Mouse (Mus musculus) right cerebral cortex, postnatal 36 days (tissue): ENCODE measurements around the gene Nfam1.
A peak's percentile ranks its signal among the peaks of the same experiment; 100 is the strongest.

Source experiments
- DNase-seq, 2 experiments: peaks; one replicate each; pipeline ENCODE4 v3.0.0; 2022; ENCODE audit warnings: low spot score in 2 of 2, mixed read lengths in 1 of 2

The Nfam1 gene

GRCm38 (mm10) chr15:82960786-82961561 lies 72.1 kb downstream of the Nfam1 start:
- no peak for DNase-seq

- DNase-seq, result no peak
These were observed 74.0 kb downstream of the Nfam1 start for GRCm38 (mm10) chr15:82959151-82959550.

DNA sequence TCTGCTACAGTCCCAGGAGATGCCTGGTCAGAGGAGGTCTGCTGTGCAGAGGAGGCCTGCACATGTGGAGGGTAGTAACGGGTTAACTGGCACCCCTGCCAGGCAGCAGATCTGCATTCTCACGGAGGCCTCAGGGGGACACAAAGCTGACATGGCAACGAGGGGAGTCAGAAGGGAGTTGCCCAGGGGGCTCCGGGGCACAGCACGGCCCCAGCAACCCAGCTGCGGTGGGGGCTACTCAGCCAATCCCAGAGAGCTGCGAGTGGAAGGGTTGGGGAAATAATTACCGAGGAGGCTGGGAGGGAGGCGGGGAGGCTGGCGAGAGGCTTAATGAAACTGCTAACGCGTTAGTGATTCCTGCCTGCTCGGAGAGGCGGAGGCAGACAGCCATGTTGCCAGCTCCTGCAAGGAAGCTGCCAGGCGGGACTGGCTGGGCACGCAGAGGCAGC lies 74.8 kb downstream of the Nfam1 start:
- DNase-seq, result peak; percentile 55

DNA sequence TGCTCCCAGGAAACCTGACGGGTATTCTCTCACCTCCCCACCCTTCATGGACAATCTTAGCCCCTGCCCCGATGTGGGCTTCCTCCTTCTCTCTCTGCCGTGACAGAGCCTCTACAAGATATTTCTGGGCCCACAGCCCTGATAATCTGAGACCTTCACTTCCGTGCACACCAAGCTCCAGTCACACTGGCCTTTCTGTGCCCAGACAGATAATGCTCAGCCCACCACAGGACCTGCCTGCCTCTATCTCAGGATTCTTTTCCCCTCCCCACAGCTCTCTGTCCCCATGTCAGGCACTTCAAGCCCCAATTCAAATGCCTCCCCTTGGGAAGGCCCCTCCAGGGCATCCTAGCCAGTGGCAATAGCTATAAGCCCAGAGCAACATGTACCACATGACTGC lies 76.4 kb downstream of the Nfam1 start:
- DNase-seq, result no peak

DNA sequence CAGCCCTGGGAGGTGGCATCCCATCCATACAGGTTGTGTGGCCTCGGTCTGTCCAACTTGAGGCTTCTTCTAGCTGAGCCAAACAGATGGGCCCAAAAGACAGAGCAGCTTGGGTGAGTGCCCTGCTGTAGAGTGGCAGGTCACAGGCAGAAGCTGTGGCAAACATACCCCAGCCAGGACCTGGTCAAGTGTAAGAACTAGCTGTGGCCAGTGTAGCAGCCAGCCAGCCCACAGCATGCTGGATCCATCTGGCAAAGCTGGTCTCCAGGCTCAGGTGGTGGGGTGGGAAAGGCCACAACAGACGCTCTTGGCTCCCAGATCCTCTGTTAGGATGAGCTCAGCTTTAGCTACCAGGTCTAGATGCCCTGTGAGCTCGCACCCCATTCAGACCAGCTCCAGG lies 76.8 kb downstream of the Nfam1 start:
- DNase-seq, result no peak

DNA sequence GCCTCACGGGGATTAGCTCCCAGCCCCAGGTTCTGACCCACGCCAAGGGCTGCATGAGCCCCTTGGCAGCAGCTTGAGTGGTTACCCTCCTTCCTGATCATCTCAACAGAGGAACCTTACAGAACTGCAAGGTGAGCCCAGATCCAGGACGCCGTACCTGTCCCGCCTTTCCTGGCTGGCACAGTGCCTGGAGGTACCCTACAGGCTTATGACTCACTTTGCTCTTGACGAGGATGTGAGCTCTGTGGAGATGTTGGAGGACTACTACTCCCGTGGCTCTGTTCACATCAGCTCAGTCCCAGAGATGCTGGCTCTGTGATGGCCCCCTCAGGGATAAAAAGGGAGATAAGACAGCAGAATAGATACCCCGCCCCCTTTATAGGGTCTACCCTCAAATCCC lies 77.8 kb downstream of the Nfam1 start:
- no peak for DNase-seq

GRCm38 (mm10) chr15:82954034-82954433 lies 79.1 kb downstream of the Nfam1 start:
- DNase-seq, result no peak

GRCm38 (mm10) chr15:82953096-82953495 lies 80.0 kb downstream of the Nfam1 start:
- DNase-seq, result no peak

DNA sequence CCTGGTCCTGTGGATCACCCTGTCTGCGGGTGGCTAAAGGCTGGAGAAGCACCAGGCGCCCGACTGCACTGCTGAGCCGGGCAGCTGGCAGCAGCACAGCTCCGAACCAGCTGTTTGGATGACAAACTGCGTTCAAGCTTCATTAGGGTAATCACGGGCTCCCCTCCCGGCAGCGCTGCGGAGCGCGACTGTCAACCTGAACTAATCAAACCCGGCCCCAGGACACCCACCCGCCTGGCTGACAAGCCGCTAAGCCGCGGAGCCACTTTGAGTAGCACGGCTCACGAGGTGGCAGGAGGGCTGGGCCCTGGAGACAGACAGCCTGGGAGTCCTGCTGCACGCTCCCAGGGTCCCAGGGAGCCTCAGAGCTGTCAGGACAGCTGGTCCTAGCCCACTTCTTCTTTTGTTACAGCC lies 80.8 kb downstream of the Nfam1 start:
- DNase-seq, result no peak

- DNase-seq, result no peak
These were observed 82.9 kb downstream of the Nfam1 start for GRCm38 (mm10) chr15:82950246-82950645.

DNA sequence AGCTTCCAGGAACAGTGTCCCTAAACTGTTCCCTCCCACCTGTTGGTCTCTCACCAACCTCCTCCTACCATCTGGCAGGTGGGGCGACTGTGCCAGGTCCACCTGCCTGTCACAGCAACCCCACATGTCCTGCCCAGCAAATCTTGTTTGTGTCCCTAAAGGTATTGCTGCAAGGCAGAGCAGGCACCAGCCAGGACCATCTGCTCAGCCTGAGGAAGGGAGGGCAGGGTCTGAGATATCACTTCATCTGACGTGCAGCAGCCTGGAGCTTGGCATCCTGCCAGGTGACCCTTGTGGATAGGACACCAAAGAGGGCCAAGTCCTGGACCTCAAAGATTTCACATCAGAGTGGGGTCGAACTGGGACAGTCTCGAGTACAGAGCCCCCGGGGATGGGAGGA lies 85.7 kb downstream of the Nfam1 start:
- no peak for DNase-seq

DNA sequence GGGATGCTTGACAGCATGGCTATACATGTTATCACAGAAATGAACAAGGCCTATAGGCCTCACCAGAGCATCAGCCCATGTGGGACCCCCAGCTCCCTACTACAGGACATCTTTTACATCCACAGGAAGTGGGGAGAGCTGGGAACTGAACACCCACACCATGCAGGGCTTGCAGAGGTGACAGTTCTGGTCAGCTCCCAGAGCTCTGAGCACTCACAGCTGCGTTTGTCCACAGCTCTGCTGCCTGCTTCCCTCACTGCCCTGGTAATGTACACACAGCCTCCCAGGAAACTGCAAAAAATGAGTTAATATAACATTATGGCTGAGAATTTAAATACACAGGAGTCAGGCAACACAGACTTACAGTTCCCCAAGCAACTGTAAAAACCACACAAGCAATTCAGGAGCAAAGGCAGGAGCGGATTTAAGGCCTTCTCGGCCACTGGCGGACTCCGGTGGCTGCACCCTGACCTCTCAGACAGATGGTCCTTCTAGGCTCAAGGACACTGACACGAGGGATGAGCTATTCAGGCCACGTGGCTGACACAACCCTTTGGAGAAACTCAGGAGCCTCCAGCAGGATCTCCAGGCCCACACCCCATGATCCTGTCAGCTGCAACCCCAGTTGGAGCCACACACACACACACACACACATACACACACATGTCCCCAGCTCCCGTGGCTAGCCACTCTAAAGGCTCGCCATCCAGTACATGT lies 88.5 kb downstream of the Nfam1 start:
- no peak for DNase-seq
